Mouse (Mus musculus) cerebellum, postnatal 25 days (tissue): ENCODE data around the gene Gm10477.
"Not testable (repeated sequence)": the region's sequence is repeated elsewhere in the genome, so short reads cannot be mapped to it uniquely, and the experiment has no call there.

Experiments
- DNase-seq, 2 experiments: peaks; one replicate each; pipeline ENCODE4 v3.0.0; 2021; ENCODE audit warnings: mixed read lengths in 2 of 2

Gm10477 gene

GRCm38 (mm10) chrX:56524442-56524841 lies at the start of gene Gm10477:
Gene Gm10477, plus strand, starts transcription at chrX:56524742.
- not testable (repeated sequence) for DNase-seq

- DNase-seq: no peak
Observed at GRCm38 (mm10) chrX:56477553-56477952, 47.0 kb upstream of the Gm10477 start.

- no peak for DNase-seq
Observed at GRCm38 (mm10) chrX:56481906-56482305, 42.6 kb upstream of the Gm10477 start.

GRCm38 (mm10) chrX:56489758-56490157 lies 34.8 kb upstream of the Gm10477 start:
- DNase-seq: peak; percentile 57 to 83

- DNase-seq: peak; percentile 11 to 31
Observed at GRCm38 (mm10) chrX:56497241-56497640, 27.3 kb upstream of the Gm10477 start.

GRCm38 (mm10) chrX:56531266-56531665 lies 6.7 kb downstream of the Gm10477 start:
- peak; percentile 60 to 81 for DNase-seq

GRCm38 (mm10) chrX:56537162-56537561 lies 12.6 kb downstream of the Gm10477 start:
- peak; percentile 6 to 42 for DNase-seq

- DNase-seq: no peak
Observed at GRCm38 (mm10) chrX:56549506-56549905, 25.0 kb downstream of the Gm10477 start, which contains the start of gene Gm648. Gene Gm648, minus strand, starts transcription at chrX:56549606.

GRCm38 (mm10) chrX:56553584-56553983 lies 29.0 kb downstream of the Gm10477 start:
- DNase-seq: no peak

- DNase-seq: peak; percentile 13 to 44
Observed at GRCm38 (mm10) chrX:56572465-56572864, 47.9 kb downstream of the Gm10477 start.
